Mouse (Mus musculus): Measurements from ENCODE around the gene Gm12695.

Gene Gm12695

GRCm38 (mm10) chr4:96698218-96698561 lies 86.8 kb downstream of the Gm12695 start:
- no peak for DNase-seq (ENCODE audit: low read depth, low spot score)

- peak; percentile 11 for DNase-seq (ENCODE audit: low read depth, low spot score)
Observed at GRCm38 (mm10) chr4:96697511-96698217, 87.3 kb downstream of the Gm12695 start.

- DNase-seq (ENCODE audit: low read depth, low spot score) = peak; percentile 26
Observed at GRCm38 (mm10) chr4:96696614-96697360, 88.2 kb downstream of the Gm12695 start.

GRCm38 (mm10) chr4:96687358-96687803 lies 97.6 kb downstream of the Gm12695 start:
- DNase-seq (ENCODE audit: low read depth, low spot score) = no peak

GRCm38 (mm10) chr4:96683474-96683873 lies 101.5 kb downstream of the Gm12695 start:
- no peak for DNase-seq (ENCODE audit: low read depth, low spot score)

GRCm38 (mm10) chr4:96680966-96681365 lies 104.0 kb downstream of the Gm12695 start:
- DNase-seq (ENCODE audit: low read depth, low spot score) = no peak

- no peak for DNase-seq (ENCODE audit: low read depth, low spot score)
Observed at GRCm38 (mm10) chr4:96680233-96680632, 104.8 kb downstream of the Gm12695 start.

All from WW6 (cell line).